Mouse (Mus musculus): Measurements from ENCODE around the gene Cass4.

GRCm38 (mm10) chr2:172480296-172480695 lies 86.7 kb downstream of the Cass4 start:
- TF ChIP-seq CTCF (IDR thresholded peaks at IDR 0.05; ENCODE audit: extremely low read depth, insufficient read depth, low read length): no peak
- TF ChIP-seq POLR2A (IDR thresholded peaks at IDR 0.05; ENCODE audit: extremely low read depth, insufficient read depth, low read length): no peak

All from cortical plate, adult 2 months (tissue).